Mouse (Mus musculus) neural tube, embryonic 11.5 days (tissue): ENCODE measurements around the gene Zfp37. TPM values are rescaled to one million over a fixed set of nuclear protein-coding genes. Genes with fewer than 3 reads are reported as not detected.
"Not testable (repeated sequence)": the region's sequence is repeated elsewhere in the genome, so short reads cannot be mapped to it uniquely, and the experiment has no call there.

Experiments used
- ATAC-seq: fragments of 200-750 bp; cut with Nextera tagmentation; 2 replicates; pipeline ENCODE4 v1.8.0; 2017; ENCODE audit warnings: moderate number of reproducible peaks, mild to moderate bottlenecking, moderate TSS enrichment, moderate library complexity; ENCODE audit not compliant: insufficient read depth, low FRiP score, low TSS enrichment
- DNase-seq: peaks from one replicate; pipeline ENCODE4 v3.0.0-alpha.2; 2015; ENCODE audit warnings: low spot score
- H3K27ac ChIP-seq: fragments of 300-500 bp; sonication (generic); 2 replicates; pipeline ENCODE4 v1.5.1; 2014; ENCODE audit warnings: low read depth, mild to moderate bottlenecking, low read length
- H3K27me3 ChIP-seq: fragments of 300-500 bp; sonication (generic); 2 replicates; pipeline ENCODE4 v1.6.1; 2014; ENCODE audit warnings: mild to moderate bottlenecking, low read length, mixed read lengths; ENCODE audit not compliant: control insufficient read depth, insufficient read depth
- H3K36me3 ChIP-seq: fragments of 300-500 bp; sonication (generic); 2 replicates; pipeline ENCODE4 v1.6.1; 2014; ENCODE audit warnings: mild to moderate bottlenecking, low read length, moderate library complexity, mixed read lengths; ENCODE audit not compliant: control insufficient read depth, insufficient read depth
- H3K4me1 ChIP-seq: fragments of 300-500 bp; sonication (generic); 2 replicates; pipeline ENCODE4 v1.6.1; 2014; ENCODE audit warnings: low read length, mixed read lengths; ENCODE audit not compliant: control insufficient read depth, insufficient read depth
- H3K4me2 ChIP-seq: fragments of 300-500 bp; sonication (generic); 2 replicates; pipeline ENCODE4 v1.6.1; 2014; ENCODE audit warnings: low read depth, mild to moderate bottlenecking, moderate library complexity
- H3K4me3 ChIP-seq: fragments of 300-500 bp; sonication (generic); 2 replicates; pipeline ENCODE4 v1.5.1; 2014; ENCODE audit warnings: low read depth, low read length
- H3K9ac ChIP-seq: fragments of 300-500 bp; sonication (generic); 2 replicates; pipeline ENCODE4 v1.6.1; 2014; ENCODE audit warnings: mild to moderate bottlenecking, low read length
- H3K9me3 ChIP-seq: fragments of 300-500 bp; sonication (generic); 2 replicates; pipeline ENCODE4 v1.6.1; 2016; ENCODE audit warnings: low read length; ENCODE audit not compliant: control insufficient read depth
- WGBS: fragments of 180-500 bp; shearing (Covaris S2); extraction: QIAGEN DNeasy Blood & Tissue Kit; methylation state at CpG from one replicate; pipeline ENCODE4 v1.1.7; 2014; 5-methylcytosine and 5-hydroxymethylcytosine counted together
- polyA plus RNA-seq: library from polyadenylated mRNA; unstranded; fragments of >200 nt; fragmentation: Nextera tagmentation; extraction: Ambion mirVana; gene quantifications from 2 replicates; pipeline ENCODE4 v1.2.1, GENCODE M21; 2014

The Zfp37 gene
- 28.6 and 29.4 TPM in 2 replicates for polyA plus RNA-seq

- Histone ChIP-seq H3K36me3 (no peaks in the 10 kb centered on the region), H3K4me2 (no peak within 1 kb of the TSS), H3K9ac (no peak within 1 kb of the TSS), H3K9me3 (no peaks in the 10 kb centered on the region), H3K4me3 (no peak within 1 kb of the TSS), H3K27me3 (no peaks in the 10 kb centered on the region), H3K4me1 (no peaks in the 10 kb centered on the region), H3K27ac (no peak within 1 kb of the TSS)
- WGBS, result 77% methylated on average over 13 of the region's 13 CpGs
- no peak for ATAC-seq
- DNase-seq, result no peak
Measured at GRCm38 (mm10) chr4:62230769-62231168, at the start of gene Zfp37. Gene Zfp37, minus strand, starts transcription at chr4:62231047.

GRCm38 (mm10) chr4:62278081-62278480 is 47.2 kb upstream of the Zfp37 start:
- 50% methylated on average over 4 of the region's 4 CpGs for WGBS
- DNase-seq (no peak), ATAC-seq (no peak)
- Histone ChIP-seq H3K4me2 (no peak overlapping the region), H3K9ac (no peak overlapping the region), H3K4me3 (no peak overlapping the region), H3K27ac (no peak overlapping the region), H3K9me3 (no peaks in the 10 kb centered on the region), H3K4me1 (0 out of 2 replicates have a peak, but pooled peaks cover 3% of the 10 kb centered on the region), H3K36me3 (no peaks in the 10 kb centered on the region), H3K27me3 (no peaks in the 10 kb centered on the region)

- DNase-seq (no peak), ATAC-seq (no peak)
- H3K4me1 ChIP-seq, result 0 out of 2 replicates have a peak, but pooled peaks cover 3% of the 10 kb centered on the region
- no peak overlapping the region for H3K4me2 ChIP-seq
- no peak overlapping the region for H3K4me3 ChIP-seq
- H3K9me3 ChIP-seq, result no peaks in the 10 kb centered on the region
- 73% methylated on average over 3 of the region's 3 CpGs for WGBS
- H3K27me3 ChIP-seq, result no peaks in the 10 kb centered on the region
- no peaks in the 10 kb centered on the region for H3K36me3 ChIP-seq
- no peak overlapping the region for H3K9ac ChIP-seq
- H3K27ac ChIP-seq, result no peak overlapping the region
Measured at GRCm38 (mm10) chr4:62277222-62277621, 46.4 kb upstream of the Zfp37 start.

- H3K27ac ChIP-seq, result no peak overlapping the region
- H3K27me3 ChIP-seq, result no peaks in the 10 kb centered on the region
- H3K4me3 ChIP-seq, result no peak overlapping the region
- no peaks in the 10 kb centered on the region for H3K9me3 ChIP-seq
- H3K4me2 ChIP-seq, result no peak overlapping the region
- 87% methylated on average over 10 of the region's 10 CpGs for WGBS
- H3K36me3 ChIP-seq, result no peaks in the 10 kb centered on the region
- no peak overlapping the region for H3K9ac ChIP-seq
- H3K4me1 ChIP-seq, result 0 out of 2 replicates have a peak, but pooled peaks cover 3% of the 10 kb centered on the region
- ATAC-seq, result no peak
- no peak for DNase-seq
Measured at GRCm38 (mm10) chr4:62276642-62277041, 45.8 kb upstream of the Zfp37 start.

- Histone ChIP-seq H3K4me2 (no peak overlapping the region), H3K27ac (peak overlapping the region; percentile 64), H3K36me3 (no peaks in the 10 kb centered on the region), H3K4me1 (0 out of 2 replicates have a peak, but pooled peaks cover 3% of the 10 kb centered on the region), H3K4me3 (no peak overlapping the region), H3K27me3 (no peaks in the 10 kb centered on the region), H3K9me3 (no peaks in the 10 kb centered on the region), H3K9ac (no peak overlapping the region; the same call in 1 of the 2 replicates)
- 18% methylated on average over 12 of the region's 12 CpGs for WGBS
- ATAC-seq (peak; percentile 94), DNase-seq (peak; percentile 76)
Measured at GRCm38 (mm10) chr4:62274841-62275536, 44.1 kb upstream of the Zfp37 start.

GRCm38 (mm10) chr4:62273916-62274315 is 43.1 kb upstream of the Zfp37 start:
- no peak for DNase-seq
- no peak overlapping the region for H3K4me2 ChIP-seq

GRCm38 (mm10) chr4:62272696-62273095 is 41.8 kb upstream of the Zfp37 start:
- Histone ChIP-seq H3K9me3 (no peaks in the 10 kb centered on the region), H3K36me3 (no peaks in the 10 kb centered on the region), H3K4me3 (no peak overlapping the region), H3K27me3 (no peaks in the 10 kb centered on the region), H3K4me2 (no peak overlapping the region), H3K9ac (no peak overlapping the region), H3K27ac (no peak overlapping the region), H3K4me1 (0 out of 2 replicates have a peak, but pooled peaks cover 3% of the 10 kb centered on the region)
- ATAC-seq (no peak), DNase-seq (no peak)
- WGBS, result 86% methylated on average over 10 of the region's 10 CpGs

More at GRCm38 (mm10) chr4:62273916-62274315, 43.1 kb upstream of the Zfp37 start:
- Histone ChIP-seq H3K4me1 (0 out of 2 replicates have a peak, but pooled peaks cover 3% of the 10 kb centered on the region), H3K36me3 (no peaks in the 10 kb centered on the region), H3K9ac (no peak overlapping the region), H3K4me3 (no peak overlapping the region), H3K27ac (no peak overlapping the region), H3K27me3 (no peaks in the 10 kb centered on the region), H3K9me3 (no peaks in the 10 kb centered on the region)
- WGBS, result 89% methylated on average over 10 of the region's 10 CpGs
- no peak for ATAC-seq

GRCm38 (mm10) chr4:62267101-62267500 is 36.3 kb upstream of the Zfp37 start:
- H3K27me3 ChIP-seq, result no peaks in the 10 kb centered on the region
- H3K27ac ChIP-seq, result no peak overlapping the region
- WGBS, result 82% methylated on average over 10 of the region's 10 CpGs
- H3K4me2 ChIP-seq, result no peak overlapping the region
- no peak overlapping the region for H3K4me3 ChIP-seq
- no peak overlapping the region for H3K9ac ChIP-seq
- no peaks in the 10 kb centered on the region for H3K4me1 ChIP-seq
- DNase-seq (no peak), ATAC-seq (no peak)
- no peaks in the 10 kb centered on the region for H3K36me3 ChIP-seq
- no peaks in the 10 kb centered on the region for H3K9me3 ChIP-seq

GRCm38 (mm10) chr4:62266016-62266415 is 35.2 kb upstream of the Zfp37 start:
- 72% methylated on average over 7 of the region's 7 CpGs for WGBS
- H3K27me3 ChIP-seq, H3K4me1 ChIP-seq, H3K9ac ChIP-seq, H3K27ac ChIP-seq, ATAC-seq, H3K4me2 ChIP-seq, H3K4me3 ChIP-seq, H3K36me3 ChIP-seq, H3K9me3 ChIP-seq, DNase-seq: not testable (repeated sequence)
